ENCODE assay signal across 14 mouse cellular contexts in the genomic region with DNA sequence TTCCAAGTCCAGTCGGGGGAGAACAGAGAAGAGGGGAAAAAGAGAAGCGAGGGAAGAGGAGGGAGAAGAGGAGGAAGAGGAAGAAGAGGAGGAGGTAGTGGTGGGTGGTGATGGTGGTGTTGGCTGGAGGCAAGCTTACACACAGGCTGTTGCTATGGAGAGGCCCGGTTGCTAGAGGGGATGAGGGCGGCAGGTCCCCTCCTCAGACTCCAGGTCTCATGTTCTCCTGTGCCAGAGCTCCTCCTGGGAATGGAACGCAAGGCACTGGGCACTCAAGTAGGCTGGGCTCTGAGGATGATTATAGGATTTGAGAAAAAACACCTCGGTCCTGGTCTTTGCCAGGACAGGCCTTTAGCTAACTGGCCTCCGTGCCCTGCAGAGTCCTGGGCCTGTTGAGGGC.
DNase-seq lines count a peak whose midpoint lies in the region; ATAC-seq lines count a peak whose summit lies in the region.
"Had no signal": no experiment of that assay in that cellular context is flagged by ENCODE, and none has a peak within 500 bp of the region (broad histone marks: within the 10 kb centered on the region; RNA-seq: fewer than 3 reads in every experiment).

No protein-coding gene starts in this region.

- peaks cover 9% of the 10 kb centered on the region; the same call in 1 of the 2 replicates for H3K27me3 ChIP-seq in hindbrain, embryonic 11.5 days (ENCODE audit: control insufficient read depth, insufficient read depth, low read length)
- no peaks in the 10 kb centered on the region; the same call in 1 of the 2 replicates for H3K27me3 ChIP-seq in midbrain, embryonic 12.5 days

- H3K27ac ChIP-seq in hindbrain, embryonic 11.5 days (ENCODE audit: low read depth, low read length): peak overlapping the region; percentile 47; the same call in 1 of the 2 replicates
- H3K27ac ChIP-seq in midbrain, embryonic 12.5 days (replicated peaks): peak overlapping the region; percentile 99
- H3K27ac ChIP-seq: lung, embryonic 15.5 days had no signal

- DNase-seq in MN1 (ENCODE audit: low spot score): peak; percentile 51
- peak; percentile 37 for DNase-seq in embryo, embryonic 9.5 days (ENCODE audit: extremely low spot score)
- peak; percentile 68 for DNase-seq in hindbrain, embryonic 11.5 days (ENCODE audit: low spot score)
- no peak for DNase-seq in frontal cortex, postnatal 25 days (ENCODE audit: low spot score in 2 of 2)
- DNase-seq in c-Kit-positive CD71-positive TER-119-positive erythroid progenitor cells, embryonic 14.5 days (ENCODE audit: low spot score): no peak
- DNase-seq: cerebellum, adult 9-11 months; heart, postnatal 4 days; right cerebral cortex, postnatal 14 days had no signal

- peaks cover 14% of the 10 kb centered on the region for H3K4me1 ChIP-seq in hindbrain, embryonic 11.5 days (replicated peaks; ENCODE audit: control insufficient read depth, insufficient read depth, low read length)
- H3K4me1 ChIP-seq in midbrain, embryonic 12.5 days: peaks cover 48% of the 10 kb centered on the region

- H3K4me3 ChIP-seq in hindbrain, embryonic 11.5 days (ENCODE audit: low read depth, low read length): peak overlapping the region; percentile 16
- H3K4me3 ChIP-seq in midbrain, embryonic 12.5 days: peak overlapping the region; percentile 94
- H3K4me3 ChIP-seq: erythroblast, embryonic 14.5 days; lung, embryonic 15.5 days had no signal

- peak; percentile 28; the same call in 1 of the 2 replicates for ATAC-seq in hindbrain, embryonic 11.5 days (ENCODE audit: low FRiP score)
- peak; percentile 29; the same call in 1 of the 2 replicates for ATAC-seq in midbrain, embryonic 12.5 days (ENCODE audit: low FRiP score, low read depth)
- ATAC-seq in megakaryocyte, adult 5-6 weeks (ENCODE audit: poor library complexity, severe bottlenecking): no peak
- ATAC-seq in cerebellum, adult (ENCODE audit: insufficient number of reproducible peaks, low FRiP score, low TSS enrichment): no peak
- ATAC-seq: CD4-positive, CD25-positive, alpha-beta regulatory T cell, adult 4 months had no signal

- peak overlapping the region; percentile 73 for H3K4me2 ChIP-seq in hindbrain, embryonic 11.5 days (replicated peaks; ENCODE audit: low read depth, low read length)
- H3K4me2 ChIP-seq in midbrain, embryonic 12.5 days (replicated peaks): peak overlapping the region; percentile 67

- no peaks in the 10 kb centered on the region for H3K9me3 ChIP-seq in hindbrain, embryonic 11.5 days (ENCODE audit: control insufficient read depth, low read length)
- no peaks in the 10 kb centered on the region for H3K9me3 ChIP-seq in midbrain, embryonic 12.5 days
- H3K9me3 ChIP-seq: lung, embryonic 15.5 days had no signal

- WGBS in hindbrain, embryonic 11.5 days: 7% methylated on average over 7 of the region's 7 CpGs
- WGBS in midbrain, embryonic 12.5 days: under 1% methylated on average over 7 of the region's 7 CpGs

- peak overlapping the region; percentile 17 for H3K9ac ChIP-seq in hindbrain, embryonic 11.5 days (ENCODE audit: low read depth, low read length)
- peak overlapping the region; percentile 100 for H3K9ac ChIP-seq in midbrain, embryonic 12.5 days (replicated peaks)
- H3K9ac ChIP-seq: lung, embryonic 15.5 days had no signal

- no peaks in the 10 kb centered on the region for H3K36me3 ChIP-seq in hindbrain, embryonic 11.5 days (ENCODE audit: control insufficient read depth, insufficient read depth, low read length)
- no peaks in the 10 kb centered on the region; the same call in 1 of the 2 replicates for H3K36me3 ChIP-seq in midbrain, embryonic 12.5 days
- H3K36me3 ChIP-seq: lung, embryonic 15.5 days had no signal

Comparison
In these comparisons a context has a peak if more than half of its experiments do, and no peak if none do; other contexts are left out.
1. DNase-seq: peak in MN1 (single experiment), embryo, embryonic 9.5 days (single experiment) and hindbrain, embryonic 11.5 days (single experiment); none in frontal cortex, postnatal 25 days (0 of 2) and c-Kit-positive CD71-positive TER-119-positive erythroid progenitor cells, embryonic 14.5 days (single experiment).
2. ATAC-seq: peak in hindbrain, embryonic 11.5 days (single experiment) and midbrain, embryonic 12.5 days (single experiment); none in megakaryocyte, adult 5-6 weeks (single experiment) and cerebellum, adult (single experiment).